Mouse (Mus musculus) forebrain, postnatal 0 days (tissue): ENCODE measurements around the gene Sod2. TPM values are rescaled to one million over a fixed set of nuclear protein-coding genes. Genes with fewer than 3 reads are reported as not detected.
"Not testable (repeated sequence)": the region's sequence is repeated elsewhere in the genome, so short reads cannot be mapped to it uniquely, and the experiment has no call there.

Source experiments
- ATAC-seq: fragments of 200-750 bp; cut with Nextera tagmentation; 2 replicates; pipeline ENCODE4 v1.8.0; 2017; ENCODE audit warnings: mild to moderate bottlenecking, moderate library complexity
- DNase-seq: peaks from one replicate; pipeline ENCODE4 v3.0.0-alpha.2; 2015
- H3K27ac ChIP-seq: fragments of 300-500 bp; sonication (generic); 2 replicates; pipeline ENCODE4 v1.5.1; 2014; ENCODE audit warnings: low read depth, mild to moderate bottlenecking, antibody characterized with exemption, low read length, moderate library complexity, mixed read lengths
- H3K27me3 ChIP-seq: fragments of 300-500 bp; sonication (generic); 2 replicates; pipeline ENCODE4 v1.6.1; 2014; ENCODE audit warnings: mild to moderate bottlenecking, low read length, mixed read lengths; ENCODE audit not compliant: insufficient read depth
- H3K36me3 ChIP-seq: fragments of 300-500 bp; sonication (generic); 2 replicates; pipeline ENCODE4 v1.6.1; 2014; ENCODE audit warnings: mild to moderate bottlenecking, moderate library complexity; ENCODE audit not compliant: insufficient read depth
- H3K4me1 ChIP-seq: fragments of 300-500 bp; sonication (generic); 2 replicates; pipeline ENCODE4 v1.6.1; 2014; ENCODE audit warnings: antibody characterized with exemption; ENCODE audit not compliant: insufficient read depth
- H3K4me2 ChIP-seq: fragments of 300-500 bp; sonication (generic); 2 replicates; pipeline ENCODE4 v1.6.1; 2014; ENCODE audit warnings: low read depth, mild to moderate bottlenecking, moderate library complexity
- H3K4me3 ChIP-seq: fragments of 300-500 bp; sonication (generic); 2 replicates; pipeline ENCODE4 v1.5.1; 2014; ENCODE audit warnings: low read depth, low read length, mixed read lengths
- H3K9ac ChIP-seq: fragments of 300-500 bp; sonication (generic); 2 replicates; pipeline ENCODE4 v1.6.1; 2014; ENCODE audit warnings: mild to moderate bottlenecking
- H3K9me3 ChIP-seq: fragments of 300-500 bp; sonication (generic); 2 replicates; pipeline ENCODE4 v1.6.1; 2016; ENCODE audit warnings: low read length
- WGBS: fragments of 180-500 bp; shearing (Covaris S2); extraction: QIAGEN DNeasy Blood & Tissue Kit; methylation state at CpG from one replicate; pipeline ENCODE4 v1.1.7; 2014; 5-methylcytosine and 5-hydroxymethylcytosine counted together
- polyA plus RNA-seq: library from polyadenylated mRNA; unstranded; fragments of >200 nt; fragmentation: Nextera tagmentation; extraction: Ambion mirVana; gene quantifications from 2 replicates; pipeline ENCODE4 v1.2.1, GENCODE M21; 2015
- total RNA-seq: library from RNA; depleted of rRNA; stranded (reverse); fragments of >200 nt; gene quantifications from 2 replicates; pipeline ENCODE4 v1.2.3, GENCODE M21; 2014; rRNA removed

The Sod2 gene
- total and polyA plus RNA-seq, 2 experiments from 2014 or later: 110 to 128 TPM

DNA sequence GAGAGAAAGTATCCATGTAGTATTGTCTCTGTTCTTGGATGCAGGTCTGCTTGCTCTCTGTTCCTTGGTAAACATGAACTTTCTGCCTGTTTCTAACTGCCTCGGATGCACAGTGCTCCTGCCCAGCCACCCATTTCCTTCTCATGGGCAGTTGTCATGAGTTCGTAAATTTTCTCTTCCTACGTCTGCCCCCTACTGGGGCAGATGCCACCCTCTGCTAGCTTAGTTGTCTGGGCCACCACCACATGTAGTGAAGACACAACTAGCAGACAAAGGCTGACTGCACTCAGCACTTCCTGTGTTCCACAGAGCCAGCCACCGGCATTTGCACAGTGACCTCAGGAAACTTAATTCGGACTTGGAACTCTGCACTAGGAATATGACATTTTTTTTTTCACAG is 62.6 kb downstream of the Sod2 start:
- H3K9me3 ChIP-seq, H3K4me2 ChIP-seq, H3K27ac ChIP-seq, DNase-seq, H3K36me3 ChIP-seq, H3K4me1 ChIP-seq, H3K27me3 ChIP-seq, H3K9ac ChIP-seq, H3K4me3 ChIP-seq, ATAC-seq: not testable (repeated sequence)
- 86% methylated on average over 4 of the region's 5 CpGs for WGBS

Other genes with a start within 250 kb of the Sod2 start
- gene Igf2r, start 237.2 kb upstream of the Sod2 start, total RNA-seq: 27.2 and 36.0 TPM in 2 replicates
- 3.0 and 4.6 TPM in 2 replicates for gene Igf2r, start 237.2 kb upstream of the Sod2 start, polyA plus RNA-seq
- gene Mas1, start 138.7 kb upstream of the Sod2 start, total RNA-seq: 1.5 and 2.2 TPM in 2 replicates
- gene Mas1, start 138.7 kb upstream of the Sod2 start, polyA plus RNA-seq: 1.4 and 2.4 TPM in 2 replicates
- not detected in 2 replicates for gene Mrgprh, start 130.8 kb upstream of the Sod2 start, total RNA-seq
- not detected in 2 replicates for gene Mrgprh, start 130.8 kb upstream of the Sod2 start, polyA plus RNA-seq
- 0.38 and 0.90 TPM in 2 replicates for gene Pnldc1, start 96.6 kb upstream of the Sod2 start, total RNA-seq
- gene Pnldc1, start 96.6 kb upstream of the Sod2 start, polyA plus RNA-seq: 1.0 and 1.2 TPM in 2 replicates
- gene Tcp1, start 91.1 kb upstream of the Sod2 start, total RNA-seq: 409 and 432 TPM in 2 replicates
- gene Tcp1, start 91.1 kb upstream of the Sod2 start, polyA plus RNA-seq: 375 and 418 TPM in 2 replicates
- gene Mrpl18, start 90.5 kb upstream of the Sod2 start, total RNA-seq: 45.7 and 56.9 TPM in 2 replicates
- gene Mrpl18, start 90.5 kb upstream of the Sod2 start, polyA plus RNA-seq: 86.5 and 104 TPM in 2 replicates
- gene Acat3, start 66.2 kb upstream of the Sod2 start, total RNA-seq: 1.3 and 1.5 TPM in 2 replicates
- 0.21 and 0.85 TPM in 2 replicates for gene Acat3, start 66.2 kb upstream of the Sod2 start, polyA plus RNA-seq
- gene Acat2, start 46.1 kb upstream of the Sod2 start, total RNA-seq: 228 and 260 TPM in 2 replicates
- gene Acat2, start 46.1 kb upstream of the Sod2 start, polyA plus RNA-seq: 268 and 278 TPM in 2 replicates
- 111 and 116 TPM in 2 replicates for gene Wtap, start 12.7 kb upstream of the Sod2 start, total RNA-seq
- gene Wtap, start 12.7 kb upstream of the Sod2 start, polyA plus RNA-seq: 148 and 157 TPM in 2 replicates
- 1.6 TPM in 1 of 2 replicates, not detected in the other for gene Gpr31b, start 45.5 kb downstream of the Sod2 start, total RNA-seq
- gene Gpr31b, start 45.5 kb downstream of the Sod2 start, polyA plus RNA-seq: not detected in 2 replicates
- 0.33 and 1.2 TPM in 2 replicates for gene Tcp10b, start 54.3 kb downstream of the Sod2 start, total RNA-seq
- 0.20 and 0.29 TPM in 2 replicates for gene Tcp10b, start 54.3 kb downstream of the Sod2 start, polyA plus RNA-seq
- 0.08 and 0.14 TPM in 2 replicates for gene Unc93a, start 125.0 kb downstream of the Sod2 start, total RNA-seq
- gene Unc93a, start 125.0 kb downstream of the Sod2 start, polyA plus RNA-seq: 0.11 and 0.22 TPM in 2 replicates
- not detected in 2 replicates for gene Smok2a, start 214.3 kb downstream of the Sod2 start, total RNA-seq
- not detected in 2 replicates for gene Smok2a, start 214.3 kb downstream of the Sod2 start, polyA plus RNA-seq
- gene Smok2b, start 223.4 kb downstream of the Sod2 start, total RNA-seq: not detected in 2 replicates
- gene Smok2b, start 223.4 kb downstream of the Sod2 start, polyA plus RNA-seq: not detected in 2 replicates